Mouse (Mus musculus): ENCODE data around the gene Alg12.

Alg12 gene

DNA sequence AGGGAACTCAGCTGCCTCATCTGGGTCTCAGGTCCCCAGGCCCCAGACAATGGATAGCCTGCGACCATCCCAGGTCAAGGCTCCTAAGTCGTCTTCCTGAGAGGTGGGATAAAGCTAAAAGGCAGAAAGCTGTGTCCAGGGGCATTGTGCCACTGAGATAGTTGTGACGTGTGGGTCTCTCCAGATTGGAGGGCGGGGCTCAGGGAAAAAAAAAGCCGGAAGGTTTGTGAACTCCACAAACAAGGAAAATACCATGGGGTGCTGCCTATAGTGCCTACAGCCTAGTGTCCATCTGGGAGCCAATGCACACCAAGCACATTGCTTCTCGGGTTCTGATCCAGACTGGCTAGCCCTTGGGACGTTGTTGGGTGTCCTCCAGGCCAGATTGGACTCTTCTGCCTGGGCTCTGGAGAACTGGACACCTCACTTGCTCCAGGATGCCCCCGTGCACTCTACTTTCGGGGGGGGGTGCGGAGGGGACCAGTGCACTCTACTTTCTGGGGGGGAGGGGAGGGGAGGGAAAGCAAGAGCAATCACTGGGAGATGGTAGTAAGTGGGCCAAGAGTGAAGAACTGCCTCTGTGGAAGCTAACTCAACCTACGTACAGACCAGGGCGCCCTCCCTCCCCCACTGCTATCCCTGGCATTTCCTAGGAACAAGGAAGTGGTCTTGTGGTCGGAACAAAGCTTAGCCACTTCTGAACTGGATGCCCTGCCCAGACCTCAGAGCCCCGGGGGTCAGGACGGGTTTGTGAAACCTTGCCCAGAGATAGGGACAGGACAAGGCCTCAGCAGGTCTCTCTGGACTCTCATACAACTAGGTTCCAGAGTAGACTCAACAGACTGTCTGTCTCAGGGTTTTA is 36.1 kb upstream of the Alg12 start:
- DNase-seq (ENCODE audit: low read depth, low spot score): no peak

DNA sequence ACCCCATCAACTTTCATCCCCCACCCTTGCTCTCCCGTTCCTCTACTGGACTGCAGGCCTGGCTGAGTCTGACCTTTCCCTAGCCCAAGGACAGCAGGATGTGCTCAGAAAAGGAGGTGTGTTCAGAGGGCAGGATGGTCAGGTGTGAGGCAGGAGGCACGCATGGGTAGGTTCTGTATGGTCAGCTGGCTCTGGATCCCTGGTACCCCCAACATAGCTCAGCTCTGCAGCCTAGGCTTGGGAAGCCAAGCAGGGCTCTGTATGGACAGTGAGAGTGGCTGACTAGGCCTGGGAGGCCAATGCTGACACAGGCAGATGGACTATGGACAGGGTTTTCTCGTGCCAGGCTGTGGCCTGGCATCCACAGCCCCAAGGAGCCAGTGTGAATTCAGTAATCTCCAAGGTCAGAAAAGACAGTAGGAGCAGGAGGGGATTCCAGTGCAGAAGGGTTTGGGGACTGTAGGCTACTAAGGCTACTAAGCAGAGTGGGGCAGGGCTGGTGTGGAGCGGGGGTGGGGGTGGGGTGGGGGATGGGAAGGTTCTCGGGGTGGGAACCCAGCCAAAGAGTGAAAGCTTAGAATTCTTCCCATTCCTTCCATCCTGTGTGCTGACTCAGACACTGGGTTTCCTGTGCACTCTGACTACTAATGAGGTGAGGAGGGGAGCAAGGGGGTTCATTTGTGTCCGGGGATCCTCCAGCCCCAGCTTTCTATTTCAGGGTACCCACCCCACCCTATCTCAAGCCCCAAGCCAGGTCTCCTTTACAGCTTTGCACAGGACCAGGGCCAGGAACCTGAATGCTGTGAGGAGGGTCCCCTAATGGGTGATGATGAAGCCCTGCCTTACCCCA is 35.2 kb upstream of the Alg12 start:
- no peak for DNase-seq (ENCODE audit: low read depth, low spot score)

DNA sequence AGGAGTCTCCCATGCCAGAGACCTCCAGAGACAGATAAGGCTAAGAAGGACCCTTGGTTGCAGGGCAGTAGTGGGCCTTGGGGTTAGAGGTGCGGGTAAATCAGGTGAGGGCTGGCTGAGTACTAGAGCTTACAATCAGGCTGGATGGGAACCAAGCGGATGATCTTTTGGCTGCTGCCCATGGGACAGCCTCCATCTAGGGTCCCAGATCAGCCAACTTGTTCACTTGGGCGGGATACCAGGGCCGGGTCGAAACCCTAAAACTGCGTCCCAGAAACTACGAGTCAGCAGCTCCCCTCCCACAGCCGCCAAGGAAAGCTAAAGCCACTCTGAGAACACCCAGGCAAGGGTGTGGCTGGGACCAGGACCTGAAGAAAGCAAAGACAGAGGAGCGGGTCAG is 34.0 kb upstream of the Alg12 start:
- DNase-seq (ENCODE audit: low read depth, low spot score): no peak

DNA sequence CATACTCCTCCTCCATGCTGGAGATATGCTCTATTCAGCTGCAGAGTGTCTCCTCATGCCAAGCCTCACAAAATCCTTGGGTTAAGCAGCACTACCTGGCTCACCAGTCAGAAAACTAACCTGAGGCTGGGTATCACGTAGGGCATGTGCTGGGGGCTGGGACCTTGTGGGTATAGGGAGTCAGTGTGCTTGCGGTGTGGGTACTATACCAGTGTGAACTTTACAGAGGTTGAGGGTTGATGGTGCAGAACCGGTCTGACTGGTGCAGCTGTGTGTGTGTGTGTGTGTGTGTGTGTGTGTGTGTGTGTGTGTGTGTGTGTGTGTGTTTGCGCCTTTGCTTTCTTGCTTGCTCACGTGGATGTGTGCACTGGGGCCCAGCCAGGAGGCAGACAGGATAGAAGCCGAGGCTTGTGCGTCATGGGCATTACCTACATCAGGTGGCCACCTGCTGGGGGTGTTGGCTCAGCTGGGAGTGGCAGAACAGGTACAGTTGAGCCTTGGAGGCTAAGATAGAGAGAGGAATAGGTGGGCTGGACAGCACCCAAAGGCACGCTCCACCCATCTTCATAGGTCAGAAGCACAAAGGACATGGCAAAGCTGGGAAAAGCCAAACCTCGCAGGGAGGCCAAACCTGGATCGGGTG is 32.5 kb upstream of the Alg12 start:
- no peak for DNase-seq (ENCODE audit: low read depth, low spot score)

DNA sequence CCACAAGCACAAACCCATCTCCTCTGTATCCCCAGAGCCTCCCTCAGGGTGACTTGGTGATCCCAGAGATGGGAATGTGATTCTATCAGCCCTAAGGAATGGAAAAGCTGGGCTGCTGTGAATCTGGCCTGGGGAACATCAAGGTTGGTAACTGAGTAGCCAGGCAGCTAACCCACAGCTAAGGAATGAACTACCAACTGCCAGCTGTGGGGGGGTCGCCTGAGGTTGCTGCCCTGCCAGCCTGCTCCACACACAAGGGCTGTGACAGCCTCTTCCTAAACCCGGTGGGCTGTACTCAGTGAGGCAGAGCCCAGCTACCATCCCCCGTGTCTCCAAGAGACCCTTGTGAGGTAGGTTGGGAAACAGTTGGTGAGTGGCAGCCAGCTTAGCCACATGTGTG is 32.0 kb upstream of the Alg12 start:
- no peak for DNase-seq (ENCODE audit: low read depth, low spot score)

DNA sequence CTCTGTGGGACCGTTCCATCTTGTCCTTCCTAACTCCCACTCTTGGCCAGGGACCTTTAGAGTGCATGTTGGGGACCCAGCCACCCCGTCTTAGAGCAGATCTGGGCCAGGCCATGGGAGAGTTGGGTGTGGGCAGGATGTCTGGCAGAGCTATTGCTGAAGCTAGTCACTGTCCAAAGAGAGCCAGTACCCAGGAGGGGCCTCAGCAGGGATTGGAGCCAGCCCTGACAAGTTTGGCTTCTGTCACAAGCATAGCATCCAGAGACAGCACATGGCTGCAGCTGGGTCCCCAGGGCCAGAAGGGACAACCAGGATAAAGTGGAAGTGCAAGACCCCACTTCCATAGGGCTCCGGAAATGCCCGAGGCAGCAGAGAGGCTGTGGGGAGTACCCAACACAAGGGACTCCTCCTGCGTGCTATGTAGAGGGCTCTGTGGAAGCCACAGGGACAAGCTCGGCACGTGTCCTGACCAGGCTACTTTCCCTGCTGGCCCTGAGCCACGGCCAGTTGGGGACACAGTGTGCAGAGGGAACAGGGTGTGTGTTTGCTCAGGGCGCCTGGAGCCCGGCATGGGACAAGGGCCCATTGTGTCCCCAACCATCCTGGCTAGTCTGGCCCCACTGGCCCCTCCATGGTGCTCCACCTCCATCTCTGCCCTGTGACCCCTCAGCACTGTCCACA is 31.2 kb upstream of the Alg12 start:
- DNase-seq (ENCODE audit: low read depth, low spot score): no peak

DNA sequence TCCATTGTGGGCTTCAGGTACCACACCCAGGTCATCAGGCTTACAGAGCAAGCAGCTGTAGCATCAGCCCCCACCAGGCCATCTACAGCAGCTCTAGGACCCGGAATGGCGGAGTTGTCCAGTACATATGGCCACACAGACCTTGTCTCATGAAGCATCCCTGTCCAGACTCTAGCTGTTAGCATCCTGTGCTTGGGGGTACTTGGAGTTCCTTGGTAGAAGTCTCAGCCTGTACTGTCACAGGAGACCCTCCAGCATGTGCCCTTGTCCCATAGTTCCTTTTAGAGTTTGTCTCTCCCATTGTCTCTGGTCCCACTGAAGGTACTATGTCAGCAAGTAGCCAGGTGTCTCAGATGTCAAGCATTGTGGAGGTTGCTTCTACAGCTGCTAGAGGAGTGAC is 30.5 kb upstream of the Alg12 start:
- DNase-seq (ENCODE audit: low read depth, low spot score): no peak

DNA sequence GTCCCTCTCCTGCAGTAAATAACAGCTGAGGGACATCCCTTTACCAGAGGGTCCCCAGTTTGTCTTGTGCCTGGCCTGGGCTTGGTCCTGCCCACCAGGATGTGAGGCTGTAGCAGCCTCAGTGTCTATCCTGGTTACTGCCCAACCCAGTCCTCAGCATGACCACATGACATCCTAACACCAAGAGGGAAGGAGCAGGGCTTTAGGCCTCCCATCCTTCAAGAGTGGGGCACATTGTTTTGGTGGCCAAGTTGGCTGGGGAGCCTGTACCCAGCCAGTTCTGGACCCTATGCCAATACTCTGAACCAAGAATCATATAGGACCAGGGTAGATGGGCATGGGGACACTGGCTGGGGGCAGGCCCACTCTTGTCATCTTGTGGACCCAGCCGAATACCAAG is 29.5 kb upstream of the Alg12 start:
- no peak for DNase-seq (ENCODE audit: low read depth, low spot score)

DNA sequence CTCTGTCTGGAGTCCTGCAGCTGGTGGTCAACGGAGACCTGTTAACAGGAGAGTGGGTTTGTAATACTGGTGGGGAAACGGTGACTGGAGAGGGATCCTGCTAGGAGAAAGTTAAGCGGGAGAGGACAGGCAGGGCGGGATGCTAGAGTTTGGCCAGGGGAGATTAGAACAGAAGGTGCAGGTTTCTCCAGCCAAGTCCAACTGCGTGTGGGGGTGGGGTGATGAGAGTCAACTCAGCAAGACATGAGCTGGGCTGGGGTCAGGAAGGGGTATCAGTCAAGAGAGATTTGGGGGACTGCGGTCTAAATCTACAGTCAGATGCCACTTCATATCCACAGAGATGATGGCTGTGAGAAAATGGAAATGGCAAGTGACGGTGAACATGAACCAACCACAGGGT is 25.8 kb upstream of the Alg12 start:
- no peak for DNase-seq (ENCODE audit: low read depth, low spot score)

DNA sequence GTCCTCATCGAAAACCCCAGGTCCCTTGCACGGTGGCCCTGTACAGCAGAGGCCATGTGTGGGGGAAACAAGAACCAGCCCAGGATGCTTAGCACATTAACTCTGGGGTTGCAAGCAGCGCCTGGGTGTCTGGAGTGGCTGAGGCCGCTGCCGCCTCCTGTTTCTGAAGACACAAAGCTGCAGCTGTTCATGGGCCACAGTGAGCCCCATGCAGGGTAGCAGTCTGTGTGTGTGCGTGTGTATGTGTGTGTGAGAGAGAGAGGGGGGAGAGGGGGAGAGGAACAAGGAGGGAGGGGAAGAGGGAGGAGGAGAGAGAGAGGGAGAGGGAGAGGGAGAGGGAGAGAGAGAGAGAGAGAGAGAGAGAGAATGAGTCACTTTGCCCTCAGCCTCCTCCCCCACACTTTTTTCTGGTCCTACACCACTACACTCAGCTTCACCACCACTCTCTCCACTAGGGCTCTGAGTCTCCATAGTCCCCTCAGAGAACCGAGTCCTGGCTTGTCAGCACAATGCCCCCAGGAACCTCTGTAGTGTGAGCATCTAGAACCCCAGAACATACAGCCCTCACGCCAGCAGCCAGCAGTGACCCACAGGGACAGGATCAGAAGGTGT is 24.5 kb upstream of the Alg12 start:
- no peak for DNase-seq (ENCODE audit: low read depth, low spot score)

DNA sequence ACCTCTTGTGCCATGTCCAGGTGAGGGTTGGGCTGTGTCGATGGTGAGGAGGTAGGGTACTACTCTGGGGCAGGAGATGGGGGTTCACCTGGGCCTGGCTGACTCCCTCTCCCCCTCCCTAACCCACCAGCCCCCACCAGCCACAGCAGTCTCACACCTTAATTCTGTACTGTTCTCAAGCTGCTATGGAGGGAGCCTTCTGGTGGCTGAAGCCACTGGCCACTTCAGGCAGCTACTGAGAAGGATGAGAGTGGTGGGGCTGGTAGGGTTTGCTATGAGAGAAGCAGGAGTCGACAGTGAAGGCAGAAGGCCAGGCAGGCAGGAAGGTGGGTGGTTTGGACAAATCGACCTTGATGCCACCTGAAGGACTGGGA is 23.2 kb upstream of the Alg12 start:
- no peak for DNase-seq (ENCODE audit: low read depth, low spot score)

DNA sequence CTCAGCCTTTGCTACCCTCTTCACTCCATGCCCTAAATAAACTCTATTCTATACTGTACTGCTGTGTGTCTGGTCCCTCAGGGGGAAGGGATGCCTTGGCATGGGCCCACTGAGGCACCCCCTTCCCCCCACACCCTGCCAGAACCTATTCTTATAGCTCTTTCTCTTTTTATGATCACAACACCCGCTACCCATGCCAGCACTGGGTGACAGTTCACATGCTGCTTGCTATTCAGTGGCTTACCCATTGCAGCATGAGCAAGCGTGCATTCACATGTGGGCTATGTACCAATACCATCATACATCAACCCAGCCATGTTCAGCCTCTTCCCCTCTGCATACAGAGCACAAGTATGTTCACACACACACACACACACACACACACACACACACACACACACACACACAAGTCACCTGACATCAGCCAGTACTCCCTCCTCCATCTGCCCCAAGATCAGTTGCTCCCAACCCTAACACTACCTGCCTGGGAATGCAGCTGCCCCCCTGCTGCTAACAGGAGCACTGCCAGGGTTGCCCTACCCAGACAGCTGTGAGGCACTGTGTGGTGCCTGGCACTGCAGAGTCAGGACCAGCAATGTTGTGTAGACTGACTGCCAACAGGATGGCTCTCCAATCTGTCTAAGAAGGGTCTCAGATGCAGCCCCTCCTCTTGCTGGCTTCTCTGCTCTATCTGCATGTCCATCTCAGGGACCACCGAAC is 22.6 kb upstream of the Alg12 start:
- DNase-seq (ENCODE audit: low read depth, low spot score): no peak

DNA sequence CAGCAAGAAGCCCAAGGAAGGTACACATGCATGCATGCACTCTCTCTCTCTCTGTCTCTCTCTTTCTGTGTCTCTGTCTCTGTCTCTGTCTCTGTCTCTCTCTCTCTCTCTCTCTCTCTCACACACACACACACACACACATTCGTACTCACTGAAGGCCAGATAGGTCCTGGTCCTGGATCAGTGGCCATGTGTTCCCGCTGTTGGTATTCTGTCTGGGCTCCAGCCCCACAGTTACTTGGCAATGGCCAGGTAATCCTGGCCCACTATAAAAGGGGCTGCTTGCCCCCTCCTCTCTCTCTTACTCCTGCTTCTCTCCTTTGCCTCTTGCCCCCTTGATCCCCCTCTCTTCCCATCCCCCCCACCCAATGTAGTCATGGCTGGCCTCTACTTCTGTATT is 22.0 kb upstream of the Alg12 start:
- no peak for DNase-seq (ENCODE audit: low read depth, low spot score)

DNA sequence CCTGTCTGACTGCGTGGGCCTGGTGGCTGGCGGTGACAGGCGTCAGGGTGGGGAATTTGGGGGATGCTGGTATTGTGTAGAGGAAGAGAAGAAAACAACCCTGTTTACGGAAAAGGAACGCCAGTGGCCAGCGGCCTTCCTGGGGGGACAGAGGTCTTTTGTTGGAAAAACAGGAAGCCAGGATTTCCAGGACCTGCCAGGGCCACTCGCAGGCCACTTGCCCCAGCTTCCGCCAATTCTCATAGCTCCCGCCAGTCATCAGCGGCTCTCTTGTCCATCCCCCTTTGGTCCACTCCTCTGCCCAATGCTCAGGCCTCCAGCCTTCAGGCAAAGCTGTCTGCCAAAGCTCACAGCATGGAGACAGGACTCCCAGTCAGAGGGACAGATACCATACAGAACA is 21.0 kb upstream of the Alg12 start:
- DNase-seq (ENCODE audit: low read depth, low spot score): no peak

DNA sequence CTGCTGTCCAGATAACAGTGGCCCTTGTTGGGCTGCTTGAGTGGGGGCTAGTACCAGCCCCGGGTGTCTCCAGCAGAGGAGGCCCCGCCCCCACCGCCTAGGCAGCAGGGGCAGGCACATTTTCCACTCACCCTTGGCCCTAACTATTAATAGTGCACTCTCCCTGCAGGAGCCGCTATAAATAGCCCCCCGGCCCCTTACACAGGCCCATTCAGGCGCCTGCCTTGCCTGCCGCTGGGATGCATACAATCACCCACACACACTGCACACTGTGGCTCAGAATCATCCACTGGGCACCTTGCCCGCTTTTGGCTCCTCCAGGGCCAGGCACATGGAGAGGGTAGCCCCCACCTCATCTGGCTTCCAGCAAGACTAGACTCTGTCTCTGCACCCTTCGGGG is 20.2 kb upstream of the Alg12 start:
- DNase-seq (ENCODE audit: low read depth, low spot score): no peak

DNA sequence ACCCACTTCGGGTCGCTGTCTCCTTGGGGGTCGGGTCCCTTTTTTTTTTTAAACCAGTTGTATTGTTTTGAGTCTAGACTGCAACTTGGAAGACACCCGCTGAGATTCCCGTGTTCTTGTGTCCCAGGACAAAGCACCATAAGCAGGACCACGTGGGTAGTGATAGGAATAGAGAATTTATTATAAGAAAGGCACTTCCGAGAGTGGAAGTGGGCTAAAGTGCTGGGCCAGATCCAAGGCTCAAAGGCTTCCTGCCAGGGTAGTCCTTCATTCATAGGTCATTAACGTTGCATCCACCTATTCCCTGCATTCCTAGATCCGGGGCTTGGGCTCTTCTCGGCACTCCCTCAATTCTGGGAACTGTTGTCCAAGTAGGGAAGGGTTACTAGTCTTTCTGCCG is 18.9 kb upstream of the Alg12 start:
- DNase-seq (ENCODE audit: low read depth, low spot score): no peak

DNA sequence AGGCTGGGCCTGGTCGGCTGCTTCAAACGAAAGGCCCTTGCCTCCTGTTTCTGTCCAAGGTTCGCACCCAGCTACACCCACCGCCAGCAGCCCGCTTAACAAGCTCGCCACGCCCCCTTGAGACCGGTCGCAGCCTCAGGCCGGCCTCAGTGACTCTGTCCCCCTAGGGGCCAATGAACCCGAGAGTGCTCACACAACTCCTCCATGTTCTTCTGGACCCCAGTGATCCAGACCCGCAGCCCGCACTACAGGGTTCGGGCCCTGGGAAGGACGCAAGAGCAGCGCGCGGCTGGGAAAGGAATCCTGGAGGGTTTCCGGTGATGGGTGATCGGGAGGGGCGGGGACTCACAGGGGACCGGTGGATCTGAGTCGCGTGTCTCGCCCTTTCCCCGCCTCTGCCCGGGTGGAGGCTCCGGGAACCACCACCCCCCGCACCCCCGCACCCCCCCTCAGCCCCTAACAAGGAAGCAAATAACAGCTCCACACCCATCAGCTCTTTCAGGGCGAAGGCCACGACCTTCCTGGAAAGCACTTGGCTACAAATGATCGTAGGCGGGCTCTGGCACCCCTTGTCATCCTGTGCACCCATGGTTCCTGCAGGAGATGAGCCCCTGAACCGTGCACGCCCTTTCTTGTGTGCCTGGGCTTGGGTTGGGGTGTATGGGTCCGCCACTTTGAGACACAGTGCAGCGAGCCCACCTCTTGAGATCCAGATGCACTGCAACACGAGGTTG is 18.2 kb upstream of the Alg12 start:
- no peak for DNase-seq (ENCODE audit: low read depth, low spot score)

DNA sequence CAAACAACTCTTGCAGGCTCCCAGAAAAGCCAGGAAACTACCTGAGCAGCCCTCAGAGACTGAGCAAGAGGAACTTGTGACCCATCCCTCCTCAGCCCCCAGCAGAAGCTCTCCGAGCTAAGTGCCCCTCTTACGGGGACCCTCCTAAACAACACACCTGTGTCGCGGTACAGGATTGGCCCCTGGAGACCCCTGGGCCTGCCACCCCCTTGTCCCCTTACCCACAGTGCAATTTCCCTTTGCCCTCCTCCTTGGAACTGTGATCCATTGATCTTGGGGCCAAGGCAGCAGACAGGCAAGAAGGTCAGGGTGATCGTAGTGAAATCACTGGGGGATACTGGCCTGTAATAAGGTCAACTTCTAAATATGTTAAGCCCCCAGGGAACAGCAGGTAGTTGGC is 17.5 kb upstream of the Alg12 start:
- no peak for DNase-seq (ENCODE audit: low read depth, low spot score)

DNA sequence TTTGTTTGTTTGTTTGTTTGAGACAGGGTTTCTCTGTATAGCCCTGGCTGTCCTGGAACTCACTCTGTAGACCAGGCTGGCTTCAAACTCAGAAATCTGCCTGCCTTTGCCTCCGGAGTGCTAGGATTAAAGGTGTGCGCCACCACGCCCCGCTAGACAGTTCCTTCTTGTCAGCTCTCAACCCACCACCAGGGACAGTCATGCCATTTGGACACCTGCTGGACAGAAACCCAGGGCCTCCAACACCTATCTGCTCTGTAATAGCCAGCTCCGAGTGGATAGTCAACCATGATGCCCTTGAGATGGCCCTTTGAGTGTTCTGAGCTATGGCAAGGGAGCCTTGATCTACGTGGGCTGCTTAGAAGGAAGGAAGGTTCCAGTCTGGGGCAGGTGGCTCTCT is 16.9 kb upstream of the Alg12 start:
- no peak for DNase-seq (ENCODE audit: low read depth, low spot score)

DNA sequence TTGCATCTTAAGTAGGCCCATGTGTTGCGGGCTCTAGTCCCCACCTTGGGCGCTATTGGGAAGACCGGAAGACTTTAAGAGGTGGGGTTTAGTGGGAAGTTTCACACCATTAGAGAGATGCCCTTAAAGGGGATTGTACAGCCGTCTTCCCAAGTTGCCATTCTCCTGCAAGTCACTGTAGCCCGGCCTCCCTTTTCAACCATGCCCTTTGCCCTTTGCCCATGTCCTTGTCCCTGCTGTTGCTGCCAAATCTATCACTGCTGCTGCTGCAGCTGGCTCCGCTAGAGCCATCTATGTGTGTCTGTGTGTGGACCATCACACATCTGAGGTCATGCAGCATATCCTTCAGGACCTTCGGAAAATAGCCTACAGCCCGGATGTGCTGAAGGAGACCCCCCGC is 13.4 kb upstream of the Alg12 start:
- no peak for DNase-seq (ENCODE audit: low read depth, low spot score)
